Mouse (Mus musculus) embryonic fibroblast, embryonic 13.5 days (primary cell): Measurements from ENCODE around the gene Bhlhb9. TPM values are rescaled to one million over a fixed set of nuclear protein-coding genes. Genes with fewer than 3 reads are reported as not detected.

Experiments
- H3K27ac ChIP-seq: 2 replicates; pipeline ENCODE4 v1.5.1; 2012; ENCODE audit warnings: low read length, control low read depth, inconsistent platforms; ENCODE audit not compliant: insufficient read depth
- H3K4me1 ChIP-seq: 2 replicates; pipeline ENCODE4 v1.6.1; 2011; ENCODE audit warnings: low read length; ENCODE audit not compliant: control insufficient read depth, insufficient read depth
- H3K4me3 ChIP-seq: 2 replicates; pipeline ENCODE4 v1.5.1; 2011; ENCODE audit warnings: mild to moderate bottlenecking, control low read depth, low read length; ENCODE audit not compliant: insufficient read depth
- CTCF ChIP-seq: IDR thresholded peaks from 2 replicates; pipeline ENCODE4 v1.5.1; 2011; ENCODE audit warnings: mild to moderate bottlenecking, control low read depth, low read length, moderate library complexity, borderline replicate concordance; ENCODE audit not compliant: insufficient read depth
- POLR2A ChIP-seq: IDR thresholded peaks from 2 replicates; pipeline ENCODE4 v1.6.1; 2011; ENCODE audit warnings: low read depth, mild to moderate bottlenecking, control low read depth, low read length, moderate library complexity
- polyA plus RNA-seq: library from polyadenylated mRNA; stranded (reverse); fragments of >200 nt; gene quantifications from 2 replicates; pipeline ENCODE4 v1.2.4, GENCODE M21; 2011; ENCODE audit warnings: low read depth; ENCODE audit not compliant: missing spikeins, insufficient read length

Gene Bhlhb9
- polyA plus RNA-seq, 1 experiment = 32.9 TPM

GRCm38 (mm10) chrX:135916580-135916979 is 119.2 kb downstream of the Bhlhb9 start:
- Histone ChIP-seq H3K4me3 (no peak overlapping the region), H3K27ac (no peak overlapping the region), H3K4me1 (no peaks in the 10 kb centered on the region)
- TF ChIP-seq CTCF (no peak), POLR2A (no peak)

- Histone ChIP-seq H3K4me1 (no peaks in the 10 kb centered on the region), H3K4me3 (no peak overlapping the region), H3K27ac (no peak overlapping the region)
- no peak for TF ChIP-seq CTCF
- TF ChIP-seq POLR2A = no peak
Measured at GRCm38 (mm10) chrX:135917116-135917515, 119.7 kb downstream of the Bhlhb9 start.

GRCm38 (mm10) chrX:135922162-135922561 is 124.8 kb downstream of the Bhlhb9 start:
- H3K4me1 ChIP-seq = no peaks in the 10 kb centered on the region
- no peak overlapping the region for H3K27ac ChIP-seq
- TF ChIP-seq POLR2A = no peak
- no peak for TF ChIP-seq CTCF
- H3K4me3 ChIP-seq = no peak overlapping the region

- no peak overlapping the region for H3K27ac ChIP-seq
- no peak for TF ChIP-seq POLR2A
- H3K4me3 ChIP-seq = no peak overlapping the region
- H3K4me1 ChIP-seq = no peaks in the 10 kb centered on the region
Measured at GRCm38 (mm10) chrX:135925911-135926310, 128.5 kb downstream of the Bhlhb9 start.

- TF ChIP-seq CTCF = no peak
- no peak for TF ChIP-seq POLR2A
- no peak overlapping the region for H3K4me3 ChIP-seq
- no peaks in the 10 kb centered on the region for H3K4me1 ChIP-seq
- no peak overlapping the region for H3K27ac ChIP-seq
Measured at GRCm38 (mm10) chrX:135928588-135928987, 131.2 kb downstream of the Bhlhb9 start.

GRCm38 (mm10) chrX:135936452-135936851 is 139.1 kb downstream of the Bhlhb9 start:
- no peaks in the 10 kb centered on the region for H3K4me1 ChIP-seq
- no peak overlapping the region for H3K27ac ChIP-seq
- H3K4me3 ChIP-seq = no peak overlapping the region
- TF ChIP-seq CTCF (no peak), POLR2A (no peak)

Other genes starting within 250 kb of the Bhlhb9 start
- gene Nxf7, start 198.8 kb upstream of the Bhlhb9 start, polyA plus RNA-seq = not detected in 2 replicates
- gene Prame, start 169.9 kb upstream of the Bhlhb9 start, polyA plus RNA-seq = not detected in 2 replicates
- not detected in 2 replicates for gene Tcp11x2, start 103.8 kb upstream of the Bhlhb9 start, polyA plus RNA-seq
- not detected in 2 replicates for gene Tmsb15a, start 72.3 kb upstream of the Bhlhb9 start, polyA plus RNA-seq
- 9.9 and 10.5 TPM in 2 replicates for gene Armcx5, start 54.9 kb upstream of the Bhlhb9 start, polyA plus RNA-seq
- gene Gprasp1, start 54.9 kb upstream of the Bhlhb9 start, polyA plus RNA-seq = 40.1 and 47.5 TPM in 2 replicates
- 2.4 and 6.3 TPM in 2 replicates for gene Gprasp2, start 41.4 kb downstream of the Bhlhb9 start, polyA plus RNA-seq
- 27.2 and 44.8 TPM in 2 replicates for gene Arxes2, start 196.2 kb downstream of the Bhlhb9 start, polyA plus RNA-seq
- 3.6 and 12.2 TPM in 2 replicates for gene Arxes1, start 235.8 kb downstream of the Bhlhb9 start, polyA plus RNA-seq